Mouse (Mus musculus) lung, postnatal 25 days (tissue): ENCODE measurements around the gene Hace1.

Source experiments
- DNase-seq: peaks from one replicate; pipeline ENCODE4 v3.0.0; 2022; ENCODE audit warnings: low spot score

The Hace1 gene

GRCm38 (mm10) chr10:45706849-45707248 lies 129.2 kb downstream of the Hace1 start:
- DNase-seq: no peak

- no peak for DNase-seq
Observed at GRCm38 (mm10) chr10:45710848-45711247, 133.2 kb downstream of the Hace1 start.

- DNase-seq: no peak
Observed at GRCm38 (mm10) chr10:45711348-45711747, 133.7 kb downstream of the Hace1 start.
